ENCODE assay signal across 33 mouse cellular contexts in genomic region chr14:9535491-9535890, GRCm38 (mm10).
DNase-seq lines count a peak whose midpoint lies in the region; ATAC-seq and TF ChIP-seq lines count a peak whose summit lies in the region.
"Had no signal": no experiment of that assay in that cellular context is flagged by ENCODE, and none has a peak within 500 bp of the region (broad histone marks: within the 10 kb centered on the region; RNA-seq: fewer than 3 reads in every experiment).

No protein-coding gene starts in this region.

- H3K27me3 ChIP-seq in forebrain, embryonic 13.5 days: no peaks in the 10 kb centered on the region
- no peaks in the 10 kb centered on the region for H3K27me3 ChIP-seq in forebrain, embryonic 11.5 days (ENCODE audit: control insufficient read depth, insufficient read depth, low read length)
- no peaks in the 10 kb centered on the region for H3K27me3 ChIP-seq in stomach, postnatal 0 days (ENCODE audit: control insufficient read depth, insufficient read depth, low read length)
- H3K27me3 ChIP-seq: CH12.LX; embryonic facial prominence, embryonic 13.5 days; hindbrain, embryonic 13.5 days; midbrain, embryonic 15.5 days; neural tube, embryonic 15.5 days; Patski had no signal

- no peak for TF ChIP-seq EP300 in stomach, postnatal 0 days (optimal IDR thresholded peaks at IDR 0.05)

- H3K4me3 ChIP-seq in forebrain, embryonic 13.5 days: no peak overlapping the region
- H3K4me3 ChIP-seq in forebrain, embryonic 11.5 days (ENCODE audit: low read depth, low read length): no peak overlapping the region
- no peak overlapping the region for H3K4me3 ChIP-seq in stomach, postnatal 0 days (ENCODE audit: low read depth, low read length)
- H3K4me3 ChIP-seq: embryonic facial prominence, embryonic 13.5 days; hindbrain, embryonic 13.5 days; midbrain, embryonic 15.5 days; neural tube, embryonic 15.5 days had no signal

- no peak overlapping the region for H3K27ac ChIP-seq in forebrain, embryonic 13.5 days
- no peak overlapping the region for H3K27ac ChIP-seq in forebrain, embryonic 11.5 days (ENCODE audit: low read depth, low read length)
- H3K27ac ChIP-seq in stomach, postnatal 0 days (replicated peaks): no peak overlapping the region
- H3K27ac ChIP-seq: embryonic facial prominence, embryonic 13.5 days; hindbrain, embryonic 13.5 days; liver, embryonic 14.5 days; macrophage; midbrain, embryonic 15.5 days; neural tube, embryonic 15.5 days had no signal

- H3K4me1 ChIP-seq in forebrain, embryonic 13.5 days: no peaks in the 10 kb centered on the region
- no peaks in the 10 kb centered on the region for H3K4me1 ChIP-seq in forebrain, embryonic 11.5 days (replicated peaks; ENCODE audit: control insufficient read depth, insufficient read depth, low read length)
- H3K4me1 ChIP-seq in stomach, postnatal 0 days (replicated peaks; ENCODE audit: control insufficient read depth, insufficient read depth): no peaks in the 10 kb centered on the region
- H3K4me1 ChIP-seq: embryonic facial prominence, embryonic 13.5 days; hindbrain, embryonic 13.5 days; midbrain, embryonic 15.5 days; neural tube, embryonic 15.5 days had no signal

- no peak overlapping the region for H3K9ac ChIP-seq in forebrain, embryonic 13.5 days
- no peak overlapping the region for H3K9ac ChIP-seq in forebrain, embryonic 11.5 days (ENCODE audit: low read length)
- H3K9ac ChIP-seq in stomach, postnatal 0 days (ENCODE audit: low read length): no peak overlapping the region
- H3K9ac ChIP-seq: embryonic facial prominence, embryonic 13.5 days; hindbrain, embryonic 13.5 days; liver, embryonic 14.5 days; midbrain, embryonic 15.5 days; neural tube, embryonic 15.5 days had no signal

- H3K4me2 ChIP-seq in forebrain, embryonic 13.5 days: no peak overlapping the region
- H3K4me2 ChIP-seq in forebrain, embryonic 11.5 days (ENCODE audit: low read depth, low read length, severe bottlenecking): no peak overlapping the region
- no peak overlapping the region for H3K4me2 ChIP-seq in stomach, postnatal 0 days (replicated peaks; ENCODE audit: low read depth)
- H3K4me2 ChIP-seq: embryonic facial prominence, embryonic 13.5 days; heart, embryonic 11.5 days; hindbrain, embryonic 13.5 days; midbrain, embryonic 15.5 days; neural tube, embryonic 15.5 days had no signal

- no peak for DNase-seq in forebrain, embryonic 11.5 days (ENCODE audit: low spot score)
- peak; percentile 10 for DNase-seq in layer of hippocampus, adult 11-12 months (ENCODE audit: low spot score)
- DNase-seq in layer of hippocampus, postnatal 25 days (ENCODE audit: extremely low spot score in 1 of 2, low spot score in 1 of 2): no peak
- peak; percentile 8 for DNase-seq in ES-CJ7 (ENCODE audit: low read depth, low spot score)
- peak; percentile 50 for DNase-seq in brain, embryonic 14.5 days (ENCODE audit: low read depth)
- no peak for DNase-seq in stomach, postnatal 0 days (ENCODE audit: low spot score)
- DNase-seq in heart, adult 8-10 months (ENCODE audit: low spot score): no peak
- DNase-seq: adrenal gland, adult 2 months; cerebellum, adult 11 months; cerebellum, adult 9-11 months; embryo, embryonic 11 days; gastrocnemius, postnatal 10 days; heart, postnatal 36 days; kidney, adult 9 months; kidney, postnatal 14 days; liver; lung, adult 2 months; lung, postnatal 10 days; right cerebral cortex, postnatal 4 days; thymus, adult 2 months; thymus, postnatal 36 days had no signal

- ATAC-seq in forebrain, embryonic 13.5 days: peak; percentile 58; the same call in 1 of the 2 replicates
- ATAC-seq in forebrain, embryonic 11.5 days (replicated peaks; ENCODE audit: low FRiP score): no peak
- ATAC-seq in stomach, postnatal 0 days (ENCODE audit: low FRiP score, low TSS enrichment): no peak
- ATAC-seq: intestine, postnatal 0 days; midbrain, embryonic 15.5 days; Patski had no signal

- no peaks in the 10 kb centered on the region for H3K36me3 ChIP-seq in forebrain, embryonic 13.5 days (ENCODE audit: poor library complexity, severe bottlenecking)
- H3K36me3 ChIP-seq in forebrain, embryonic 11.5 days (ENCODE audit: control insufficient read depth, insufficient read depth, low read length): no peaks in the 10 kb centered on the region
- no peaks in the 10 kb centered on the region for H3K36me3 ChIP-seq in stomach, postnatal 0 days (ENCODE audit: control insufficient read depth, insufficient read depth, low read length)
- H3K36me3 ChIP-seq: embryonic facial prominence, embryonic 13.5 days; G1E; hindbrain, embryonic 13.5 days; midbrain, embryonic 15.5 days; neural tube, embryonic 15.5 days had no signal

- 59% methylated on average over 6 of the region's 6 CpGs for WGBS in forebrain, embryonic 13.5 days
- 69% methylated on average over 6 of the region's 6 CpGs for WGBS in forebrain, embryonic 11.5 days
- WGBS in stomach, postnatal 0 days: 73% methylated on average over 6 of the region's 6 CpGs

- no peaks in the 10 kb centered on the region for H3K9me3 ChIP-seq in forebrain, embryonic 13.5 days (replicated peaks)
- H3K9me3 ChIP-seq in forebrain, embryonic 11.5 days (ENCODE audit: control insufficient read depth, low read length): no peaks in the 10 kb centered on the region
- no peaks in the 10 kb centered on the region for H3K9me3 ChIP-seq in stomach, postnatal 0 days (ENCODE audit: control insufficient read depth, low read length)
- H3K9me3 ChIP-seq: embryonic facial prominence, embryonic 13.5 days; G1E; hindbrain, embryonic 13.5 days; midbrain, embryonic 15.5 days; neural tube, embryonic 15.5 days had no signal

- no peak for TF ChIP-seq CTCF in brain, embryonic 14.5 days (IDR thresholded peaks at IDR 0.05; ENCODE audit: borderline replicate concordance, extremely low read depth, insufficient read depth, insufficient read length)
- TF ChIP-seq CTCF in stomach, postnatal 0 days (IDR thresholded peaks at IDR 0.05; ENCODE audit: low read depth): no peak

- no peak for TF ChIP-seq POLR2A in brain, embryonic 14.5 days (IDR thresholded peaks at IDR 0.05; ENCODE audit: borderline replicate concordance, extremely low read depth, insufficient read depth, insufficient read length, poor library complexity, severe bottlenecking)

Comparison
In these comparisons a context has a peak if more than half of its experiments do, and no peak if none do; other contexts are left out.
1. DNase-seq: peak in layer of hippocampus, adult 11-12 months (single experiment), ES-CJ7 (single experiment) and brain, embryonic 14.5 days (single experiment); none in forebrain, embryonic 11.5 days (single experiment), layer of hippocampus, postnatal 25 days (0 of 2), stomach, postnatal 0 days (single experiment) and heart, adult 8-10 months (single experiment).